Mouse (Mus musculus) MEL (cell line): ENCODE measurements at regions not wholly inside any gene's neighbourhood (a gene's known extent, or its start where the extent isn't known, plus 50 kb on each side); places are given as distances from the start of the nearest gene placed in this dataset.

Source experiments
- CTCF ChIP-seq, 3 experiments: IDR thresholded peaks in 2 of 3; conservative IDR thresholded peaks in 1 of 3; 2 replicates each; pipeline ENCODE4 v1.5.1; 2011 to 2012; ENCODE audit warnings: low read length in 3 of 3, low read depth in 2 of 3, mild to moderate bottlenecking in 2 of 3, improper control_type of control experiment in 1 of 3, inconsistent platforms in 1 of 3, mixed read lengths in 1 of 3, moderate library complexity in 1 of 3; ENCODE audit not compliant: control insufficient read depth in 1 of 3, insufficient read depth in 1 of 3, poor library complexity in 1 of 3, severe bottlenecking in 1 of 3
- POLR2A ChIP-seq, 2 experiments: IDR thresholded peaks; 2 replicates each; pipeline ENCODE4 v1.6.1; 2011 to 2012; ENCODE audit warnings: low read length in 2 of 2, mild to moderate bottlenecking in 2 of 2, control low read depth in 1 of 2, improper control_type of control experiment in 1 of 2, low read depth in 1 of 2, moderate library complexity in 1 of 2; ENCODE audit not compliant: control insufficient read depth in 1 of 2, insufficient read depth in 1 of 2, poor library complexity in 1 of 2
- RAD21 ChIP-seq: IDR thresholded peaks from 2 replicates; pipeline ENCODE4 v1.6.1; 2011; ENCODE audit warnings: mild to moderate bottlenecking, low read depth, low read length, improper control_type of control experiment
- TCF12 ChIP-seq: IDR thresholded peaks from 2 replicates; pipeline ENCODE4 v1.6.1; 2014; ENCODE audit warnings: low read depth, mild to moderate bottlenecking, inconsistent platforms, low read length, improper control_type of control experiment, moderate library complexity
- USF2 ChIP-seq, 2 experiments: IDR thresholded peaks; 2 replicates each; pipeline ENCODE4 v1.6.1; 2011 to 2012; ENCODE audit warnings: improper control_type of control experiment in 2 of 2, low read length in 2 of 2, borderline replicate concordance in 1 of 2, inconsistent platforms in 1 of 2, low read depth in 1 of 2, mild to moderate bottlenecking in 1 of 2; ENCODE audit not compliant: insufficient read depth in 1 of 2
- ZKSCAN1 ChIP-seq: IDR thresholded peaks from 2 replicates; pipeline ENCODE4 v1.6.1; 2012; ENCODE audit warnings: low read depth, mild to moderate bottlenecking, inconsistent platforms, low read length, improper control_type of control experiment, moderate library complexity

- TF ChIP-seq POLR2A (IDR thresholded peaks at IDR 0.05; ENCODE audit: control insufficient read depth in 1 of 2, insufficient read depth in 1 of 2, low read depth in 1 of 2, low read length in 2 of 2, poor library complexity in 1 of 2) (no peak), TCF12 (no peak), USF2 (IDR thresholded peaks at IDR 0.05; ENCODE audit: borderline replicate concordance in 1 of 2, insufficient read depth in 1 of 2, low read depth in 1 of 2, low read length in 2 of 2) (no peak), ZKSCAN1 (no peak), CTCF (IDR thresholded peaks at IDR 0.05 in 2 of 3, conservative IDR thresholded peaks at IDR 0.05 in 1 of 3; ENCODE audit: control insufficient read depth in 1 of 3, insufficient read depth in 1 of 3, low read depth in 2 of 3, low read length in 3 of 3, poor library complexity in 1 of 3, severe bottlenecking in 1 of 3) (no peak), RAD21 (no peak)
Measured at GRCm38 (mm10) chr17:84031381-84031780, 156.4 kb downstream of the Zfp36l2 start.
